Mouse (Mus musculus): ENCODE data around the gene Hras.

DNA sequence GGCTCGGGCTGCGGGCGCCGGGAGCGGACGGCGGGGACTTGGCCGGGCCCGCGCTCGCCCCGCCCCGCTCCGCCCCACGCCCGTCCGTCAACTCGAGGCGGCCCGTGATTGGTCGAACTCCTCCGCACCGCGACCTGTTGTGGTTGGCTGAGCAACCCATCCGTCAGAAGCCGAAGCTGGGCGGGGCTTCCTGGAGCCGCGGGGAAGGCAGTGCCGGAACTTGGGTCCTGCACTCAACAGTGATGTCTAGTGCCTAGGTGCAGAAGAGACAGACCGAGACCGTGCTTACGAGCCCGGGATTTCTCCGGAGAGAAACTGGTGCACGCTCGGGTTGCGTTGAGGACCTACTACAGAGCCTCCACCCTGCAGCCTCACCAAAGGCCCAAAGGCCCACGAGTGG, at the start of gene Hras, which contains the start of gene Lrrc56:
- TF ChIP-seq CTCF (IDR thresholded peaks at IDR 0.05; ENCODE audit: insufficient read depth, low read depth, low read length), result no peak
- peak; percentile 49; the same call in 1 of the 2 replicates for TF ChIP-seq POLR2A (IDR thresholded peaks at IDR 0.05; ENCODE audit: insufficient read depth, low read depth, low read length)
